Mouse (Mus musculus): ENCODE results near the gene Blvra. TPM values are rescaled to one million over a fixed set of nuclear protein-coding genes. Genes with fewer than 3 reads are reported as not detected.
"Not testable (repeated sequence)": the region's sequence is repeated elsewhere in the genome, so short reads cannot be mapped to it uniquely, and the experiment has no call there.

Blvra gene
- total and polyA plus RNA-seq, 2 experiments from 2014 or later, result 9.4 to 29.4 TPM

- no peaks in the 10 kb centered on the region for H3K27me3 ChIP-seq (ENCODE audit: insufficient read depth, low read length)
- H3K4me1 ChIP-seq (ENCODE audit: insufficient read depth, low read length), result no peaks in the 10 kb centered on the region
- TF ChIP-seq CTCF (IDR thresholded peaks at IDR 0.05), result no peak
- H3K9ac ChIP-seq (replicated peaks; ENCODE audit: low read length, poor library complexity, severe bottlenecking), result no peak overlapping the region
- H3K27ac ChIP-seq (ENCODE audit: low read depth, low read length), result no peak overlapping the region
- no peaks in the 10 kb centered on the region for H3K36me3 ChIP-seq (ENCODE audit: insufficient read depth, low read length)
- no peak for DNase-seq (ENCODE audit: low spot score)
- no peak overlapping the region for H3K4me3 ChIP-seq (ENCODE audit: low read depth, low read length)
- ATAC-seq (ENCODE audit: low FRiP score), result no peak
- H3K9me3 ChIP-seq (ENCODE audit: low read length), result no peaks in the 10 kb centered on the region
- WGBS, result 85% methylated on average over 8 of the region's 8 CpGs
- no peak overlapping the region for H3K4me2 ChIP-seq (ENCODE audit: low read depth, low read length, poor library complexity, severe bottlenecking)
Observed at GRCm38 (mm10) chr2:127131353-127131752, 60.9 kb downstream of the Blvra start.

DNA sequence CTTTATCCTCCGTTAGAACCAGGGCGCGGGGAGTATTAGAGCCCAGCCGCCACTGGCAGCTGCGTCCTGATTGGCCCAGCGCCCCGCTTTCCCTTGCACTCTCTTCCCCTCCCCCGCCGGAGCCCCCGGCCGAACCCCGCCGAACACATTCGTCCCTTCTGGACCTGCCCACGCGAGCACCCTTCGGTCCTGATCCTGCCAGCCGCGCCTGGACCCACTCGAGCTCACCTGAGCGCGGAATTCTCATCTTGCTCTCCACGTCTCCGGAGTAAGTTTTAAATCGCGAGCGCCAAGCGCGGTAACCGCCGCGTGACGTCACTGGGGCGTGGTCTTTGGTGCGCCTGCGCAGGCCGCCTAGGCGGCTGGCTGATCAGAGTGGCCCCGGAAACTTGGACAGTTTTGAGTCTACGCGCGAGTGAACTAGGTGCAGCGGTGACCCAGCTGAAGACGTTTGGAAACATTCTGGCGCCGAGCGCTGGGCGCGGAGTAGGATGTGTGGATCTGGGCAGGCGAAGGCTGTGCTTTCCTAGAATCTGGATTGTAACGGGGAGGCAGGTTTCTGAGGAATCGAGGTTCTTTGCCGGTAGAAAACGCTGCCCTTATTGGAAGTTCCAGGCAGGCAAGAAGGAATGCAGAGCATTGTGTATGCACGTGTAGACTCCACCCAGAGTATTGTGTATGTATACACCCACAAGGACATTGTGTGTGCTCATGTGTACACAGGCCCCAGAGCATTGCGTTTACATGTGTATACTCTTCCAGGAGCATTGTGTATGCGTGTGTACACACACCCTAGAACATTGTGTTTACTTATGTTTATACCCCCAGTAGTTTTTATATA, 63.4 kb downstream of the Blvra start, which contains the start of gene Ncaph:
TSS of gene Ncaph (minus strand) at position 334 of the 841 bp plus-strand sequence.
- DNase-seq (ENCODE audit: low spot score) (peak; percentile 93), ATAC-seq (ENCODE audit: low FRiP score) (peak; percentile 91)
- Histone ChIP-seq H3K4me3 (ENCODE audit: low read depth, low read length) (peak within 1 kb of the TSS; percentile 81), H3K9me3 (ENCODE audit: low read length) (no peaks in the 10 kb centered on the region), H3K9ac (replicated peaks; ENCODE audit: low read length, poor library complexity, severe bottlenecking) (peak within 1 kb of the TSS; percentile 55), H3K27ac (ENCODE audit: low read depth, low read length) (peak within 1 kb of the TSS; percentile 57; the same call in 1 of the 2 replicates), H3K4me1 (ENCODE audit: insufficient read depth, low read length) (no peaks in the 10 kb centered on the region), H3K4me2 (ENCODE audit: low read depth, low read length, poor library complexity, severe bottlenecking) (peak within 1 kb of the TSS; percentile 79), H3K27me3 (ENCODE audit: insufficient read depth, low read length) (no peaks in the 10 kb centered on the region), H3K36me3 (ENCODE audit: insufficient read depth, low read length) (no peaks in the 10 kb centered on the region)
- under 1% methylated on average over 57 of the region's 57 CpGs for WGBS
- TF ChIP-seq CTCF (IDR thresholded peaks at IDR 0.05), result no peak

- H3K4me1 ChIP-seq (ENCODE audit: insufficient read depth, low read length); H3K4me2 ChIP-seq (ENCODE audit: low read depth, low read length, poor library complexity, severe bottlenecking); H3K36me3 ChIP-seq (ENCODE audit: insufficient read depth, low read length); ATAC-seq (ENCODE audit: low FRiP score); H3K9me3 ChIP-seq (ENCODE audit: low read length); H3K27me3 ChIP-seq (ENCODE audit: insufficient read depth, low read length); DNase-seq (ENCODE audit: low spot score); H3K9ac ChIP-seq (replicated peaks; ENCODE audit: low read length, poor library complexity, severe bottlenecking); H3K4me3 ChIP-seq (ENCODE audit: low read depth, low read length); H3K27ac ChIP-seq (ENCODE audit: low read depth, low read length): not testable (repeated sequence)
- TF ChIP-seq CTCF (IDR thresholded peaks at IDR 0.05), result peak; percentile 34
- WGBS, result 34% methylated on average over 2 of the region's 3 CpGs
Observed at GRCm38 (mm10) chr2:127135255-127135654, 64.8 kb downstream of the Blvra start.

DNA sequence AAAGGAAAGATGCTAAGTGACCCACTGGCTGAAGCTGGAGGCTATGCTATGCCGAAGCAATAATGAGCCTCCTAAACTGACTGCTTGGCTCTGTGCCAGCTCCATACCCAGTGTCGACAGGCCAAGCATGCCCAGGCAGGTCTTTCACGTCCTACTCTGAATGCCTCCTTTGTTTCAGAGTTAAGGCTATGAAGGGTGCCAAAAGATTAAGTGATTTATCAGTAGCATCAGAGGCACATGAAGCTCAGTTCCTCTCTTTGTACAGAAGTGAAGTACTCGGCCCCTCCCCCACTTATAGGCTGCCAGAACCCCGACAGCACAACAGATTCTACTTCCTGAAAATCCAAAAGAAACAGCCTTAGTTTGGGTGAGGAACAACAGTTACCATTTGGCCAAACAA, 66.5 kb downstream of the Blvra start:
- H3K36me3 ChIP-seq (ENCODE audit: insufficient read depth, low read length), result no peaks in the 10 kb centered on the region
- ATAC-seq (ENCODE audit: low FRiP score), result no peak
- 7% methylated on average over 5 of the region's 5 CpGs for WGBS
- no peak overlapping the region for H3K27ac ChIP-seq (ENCODE audit: low read depth, low read length)
- H3K4me3 ChIP-seq (ENCODE audit: low read depth, low read length), result no peak overlapping the region
- no peak overlapping the region for H3K9ac ChIP-seq (replicated peaks; ENCODE audit: low read length, poor library complexity, severe bottlenecking)
- no peaks in the 10 kb centered on the region for H3K9me3 ChIP-seq (ENCODE audit: low read length)
- H3K27me3 ChIP-seq (ENCODE audit: insufficient read depth, low read length), result no peaks in the 10 kb centered on the region
- no peak for TF ChIP-seq CTCF (IDR thresholded peaks at IDR 0.05)
- H3K4me1 ChIP-seq (ENCODE audit: insufficient read depth, low read length), result no peaks in the 10 kb centered on the region
- no peak overlapping the region for H3K4me2 ChIP-seq (ENCODE audit: low read depth, low read length, poor library complexity, severe bottlenecking)
- DNase-seq (ENCODE audit: low spot score), result peak; percentile 42

DNA sequence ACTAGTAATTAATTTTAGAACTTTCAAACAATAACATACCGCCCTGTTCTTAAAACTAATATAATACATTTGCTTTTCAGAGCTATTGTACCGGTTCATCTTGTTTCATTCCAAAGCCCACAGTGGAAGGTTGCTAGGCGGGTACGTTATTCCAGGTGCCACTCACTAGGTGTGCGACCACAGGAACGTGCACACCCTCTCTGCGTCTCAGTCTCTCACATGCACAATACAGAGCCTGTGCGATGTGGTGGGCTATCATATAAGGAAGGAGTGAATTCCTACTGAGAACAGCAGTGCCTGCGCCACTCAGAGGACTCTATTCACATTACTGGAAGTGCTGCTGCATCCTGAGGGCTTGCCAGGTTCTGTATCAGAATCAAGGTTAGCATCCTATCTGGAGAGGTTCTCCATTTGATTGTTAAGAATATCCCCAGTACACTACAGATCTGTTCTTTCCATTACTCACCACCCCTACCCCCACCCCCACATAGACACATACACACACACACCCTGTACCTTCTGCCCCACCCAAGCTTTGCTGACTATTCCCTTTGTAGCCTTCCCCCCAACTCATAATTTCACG, 67.5 kb downstream of the Blvra start:
- Histone ChIP-seq H3K27ac (ENCODE audit: low read depth, low read length) (no peak overlapping the region), H3K9me3 (ENCODE audit: low read length) (no peaks in the 10 kb centered on the region), H3K36me3 (ENCODE audit: insufficient read depth, low read length) (no peaks in the 10 kb centered on the region), H3K4me2 (ENCODE audit: low read depth, low read length, poor library complexity, severe bottlenecking) (no peak overlapping the region), H3K4me1 (ENCODE audit: insufficient read depth, low read length) (no peaks in the 10 kb centered on the region), H3K27me3 (ENCODE audit: insufficient read depth, low read length) (no peaks in the 10 kb centered on the region), H3K4me3 (ENCODE audit: low read depth, low read length) (no peak overlapping the region), H3K9ac (replicated peaks; ENCODE audit: low read length, poor library complexity, severe bottlenecking) (no peak overlapping the region)
- 87% methylated on average over 10 of the region's 10 CpGs for WGBS
- ATAC-seq (ENCODE audit: low FRiP score) (no peak), DNase-seq (ENCODE audit: low spot score) (no peak)
- TF ChIP-seq CTCF (IDR thresholded peaks at IDR 0.05), result no peak

DNA sequence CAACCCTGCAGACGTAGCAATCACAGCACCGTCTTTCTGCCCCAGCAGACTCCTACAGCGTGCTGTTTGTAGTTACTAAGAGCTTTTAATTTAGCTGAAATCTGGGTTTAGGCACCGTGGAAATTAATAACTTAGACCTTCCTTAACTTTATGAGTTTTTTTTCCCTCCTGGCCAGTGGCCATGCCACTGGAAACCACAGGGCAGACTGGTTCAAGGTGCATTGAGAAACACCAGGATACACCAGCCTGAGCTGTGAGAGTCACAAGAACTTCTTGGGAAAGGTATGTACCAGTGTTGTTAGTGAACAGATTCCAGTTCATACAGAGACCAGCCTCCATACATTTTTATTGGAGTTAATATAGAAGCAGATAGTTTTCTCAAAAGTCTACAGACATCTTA, 68.0 kb downstream of the Blvra start:
- ATAC-seq (ENCODE audit: low FRiP score) (no peak), DNase-seq (ENCODE audit: low spot score) (no peak)
- no peaks in the 10 kb centered on the region for H3K36me3 ChIP-seq (ENCODE audit: insufficient read depth, low read length)
- H3K4me2 ChIP-seq (ENCODE audit: low read depth, low read length, poor library complexity, severe bottlenecking), result no peak overlapping the region
- no peaks in the 10 kb centered on the region for H3K4me1 ChIP-seq (ENCODE audit: insufficient read depth, low read length)
- H3K9me3 ChIP-seq (ENCODE audit: low read length), result no peaks in the 10 kb centered on the region
- no peaks in the 10 kb centered on the region for H3K27me3 ChIP-seq (ENCODE audit: insufficient read depth, low read length)
- TF ChIP-seq CTCF (IDR thresholded peaks at IDR 0.05), result no peak
- no peak overlapping the region for H3K27ac ChIP-seq (ENCODE audit: low read depth, low read length)
- WGBS, result 92% methylated on average over 4 of the region's 4 CpGs
- no peak overlapping the region for H3K4me3 ChIP-seq (ENCODE audit: low read depth, low read length)
- H3K9ac ChIP-seq (replicated peaks; ENCODE audit: low read length, poor library complexity, severe bottlenecking), result no peak overlapping the region

Measured in midbrain, postnatal 0 days (tissue).